Mouse (Mus musculus): ENCODE data around the gene Lyz2. TPM values are rescaled to one million over a fixed set of nuclear protein-coding genes. Genes with fewer than 3 reads are reported as not detected.
"Not testable (repeated sequence)": the region's sequence is repeated elsewhere in the genome, so short reads cannot be mapped to it uniquely, and the experiment has no call there.

Lyz2 gene
- total RNA-seq, 2 experiments from 2014 or later = 11.2 to 12.7 TPM

DNA sequence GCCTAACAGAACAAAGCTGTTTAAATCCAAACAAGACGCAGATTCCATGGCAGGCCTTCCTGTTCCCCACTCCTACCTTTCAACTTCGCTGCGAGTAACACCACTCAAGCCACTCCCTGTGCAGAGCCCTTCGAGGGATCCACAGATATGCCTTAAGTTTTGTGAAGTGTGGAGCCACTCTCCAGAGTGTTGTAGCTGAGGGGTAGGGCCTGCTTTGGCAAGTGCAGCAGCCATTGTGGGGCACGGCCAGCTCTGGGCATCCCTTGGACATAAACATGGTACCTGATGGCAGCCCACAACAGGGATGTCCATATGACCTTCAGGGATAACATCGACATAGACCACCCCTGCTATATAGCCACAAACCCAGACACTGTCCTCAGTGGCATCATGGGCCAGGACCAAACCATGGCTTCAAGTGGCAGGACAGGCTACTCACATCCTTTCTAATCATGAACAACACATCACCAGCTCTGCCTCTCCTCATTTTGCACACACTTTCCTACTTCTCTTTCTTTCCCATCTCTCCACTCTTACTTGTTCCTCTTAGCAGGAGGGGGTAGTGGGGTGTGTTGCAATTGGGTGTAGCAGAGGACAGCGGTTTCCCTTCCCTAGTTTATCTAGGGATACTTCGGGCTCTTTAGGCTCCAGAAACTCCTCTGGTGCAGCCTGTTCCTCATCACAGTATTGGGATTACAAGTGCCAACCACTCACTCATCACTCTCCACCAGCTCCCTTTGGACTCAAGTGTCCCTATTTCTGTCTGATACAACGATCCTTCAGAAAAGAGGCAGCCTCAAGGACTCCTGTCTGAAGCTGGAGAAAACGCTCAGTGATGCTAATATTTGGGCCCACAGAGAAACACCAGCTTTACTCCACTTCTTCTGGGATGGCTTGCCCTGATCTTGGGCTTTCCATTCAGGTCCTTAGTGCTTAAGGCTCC, 2.7 kb upstream of the Lyz2 start:
- no peak for DNase-seq

DNA sequence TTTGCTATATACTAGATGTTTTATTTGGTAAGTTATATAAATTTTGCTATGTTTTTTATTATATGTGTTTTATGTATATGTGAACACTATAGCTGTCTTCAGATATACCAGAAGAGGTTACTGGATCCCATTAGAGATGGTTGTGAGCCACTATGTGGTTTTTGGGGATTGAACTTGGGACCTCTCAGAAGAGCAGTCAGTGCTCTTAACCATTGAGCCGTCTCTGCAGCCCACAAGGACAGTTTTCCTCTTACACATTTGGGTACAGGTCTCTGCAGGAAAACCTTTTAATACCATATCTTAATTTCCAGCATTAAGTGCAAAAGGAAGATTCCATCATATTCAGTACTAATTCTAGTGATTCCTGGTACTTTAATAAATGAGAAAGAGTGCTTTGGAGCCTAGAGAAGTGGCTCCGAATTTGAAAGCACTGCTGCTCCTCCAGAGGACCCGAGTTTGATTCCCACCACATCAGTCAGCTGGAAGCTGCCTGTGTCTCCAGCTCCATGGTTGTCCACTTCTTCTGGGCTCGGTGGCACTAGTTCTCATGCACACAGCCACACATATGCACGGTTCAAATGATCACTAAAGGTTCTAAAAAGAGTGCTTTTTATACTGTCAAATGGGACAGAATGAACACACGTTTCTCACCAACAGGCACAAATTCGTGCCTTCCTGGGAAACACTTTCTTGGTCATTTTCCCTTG, 1.9 kb upstream of the Lyz2 start:
- DNase-seq = no peak

DNA sequence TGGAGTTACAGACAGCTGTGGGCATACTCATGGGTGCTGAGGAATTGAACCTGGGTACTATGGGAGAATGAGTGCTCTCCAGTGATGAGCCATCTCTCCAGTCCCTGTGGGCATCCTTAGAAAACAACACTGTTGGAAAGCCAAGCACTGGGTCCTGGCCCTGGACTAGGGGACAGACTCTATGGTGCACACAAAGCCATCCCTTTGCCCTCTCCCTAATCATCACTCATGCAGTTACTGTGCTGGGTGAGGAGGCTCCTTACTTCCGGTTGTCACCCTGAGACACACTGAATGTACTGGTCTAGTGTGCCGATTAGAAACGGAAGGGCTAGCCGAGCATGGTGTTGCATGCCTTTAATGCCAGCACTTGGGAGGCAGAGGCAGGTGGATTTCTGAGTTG, 1.1 kb upstream of the Lyz2 start:
- not testable (repeated sequence) for DNase-seq

DNA sequence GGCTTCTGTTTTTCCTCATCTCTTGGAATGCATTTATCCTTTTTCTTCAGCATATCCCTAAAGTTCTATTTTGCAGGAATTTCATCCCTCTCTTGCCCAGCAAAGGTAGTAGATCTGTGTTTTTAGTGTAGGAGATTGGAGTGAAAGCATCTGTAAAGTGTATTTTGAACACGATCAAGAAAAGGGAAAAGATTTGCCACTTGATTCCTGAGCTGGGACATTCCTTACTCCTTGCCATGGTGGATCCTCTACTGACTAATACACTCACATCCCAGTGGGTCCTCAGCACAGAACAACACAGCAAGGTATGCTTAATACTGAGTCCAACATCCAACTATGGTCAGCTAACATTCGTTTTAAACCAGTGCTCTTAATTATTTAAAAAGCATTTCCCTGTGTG, 430 bp upstream of the Lyz2 start:
- DNase-seq = no peak

DNA sequence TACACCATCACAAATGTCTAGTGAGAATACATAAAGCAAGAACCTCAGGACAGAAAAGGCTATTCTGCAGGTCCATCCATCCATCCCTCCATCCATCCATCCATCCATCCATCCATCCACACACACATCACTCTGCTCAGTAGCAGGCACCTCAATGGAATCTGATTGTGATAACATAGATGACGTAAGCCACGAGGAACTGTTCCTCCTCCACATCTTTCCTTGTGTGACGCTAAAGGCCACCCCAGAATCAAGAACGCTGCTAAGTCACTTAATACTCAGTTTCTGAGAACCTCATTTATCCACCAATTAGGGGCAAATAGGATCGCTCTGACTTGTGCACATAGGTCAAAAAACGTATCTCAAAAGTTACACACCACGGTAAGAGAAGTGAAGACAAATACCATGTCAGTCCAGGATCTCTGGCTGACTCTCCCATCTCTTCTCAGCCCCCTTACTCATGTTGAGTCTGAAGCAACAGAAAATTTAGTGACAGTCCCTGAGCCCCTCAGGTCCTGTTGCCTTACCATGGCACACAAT, 670 bp downstream of the Lyz2 start:
- DNase-seq = no peak

DNA sequence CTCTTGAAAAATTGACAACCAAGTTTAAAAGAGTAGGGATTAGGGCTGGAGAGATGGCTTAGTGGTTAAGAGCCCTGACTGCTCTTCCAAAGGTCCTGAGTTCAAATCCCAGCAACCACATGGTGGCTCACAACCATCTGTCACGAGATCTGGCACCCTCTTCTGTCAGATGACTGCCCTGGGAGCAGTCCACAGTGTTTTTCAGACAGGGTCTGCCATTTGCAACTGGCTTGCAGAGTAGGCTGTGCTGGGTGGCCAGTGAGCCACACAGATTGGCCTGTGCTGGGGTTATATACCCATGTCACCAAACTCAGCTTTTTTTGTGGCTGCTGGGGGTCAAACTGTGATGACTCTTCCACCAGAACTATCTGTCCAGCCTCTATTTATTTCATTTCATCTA, 2.1 kb downstream of the Lyz2 start:
- DNase-seq = no peak

DNA sequence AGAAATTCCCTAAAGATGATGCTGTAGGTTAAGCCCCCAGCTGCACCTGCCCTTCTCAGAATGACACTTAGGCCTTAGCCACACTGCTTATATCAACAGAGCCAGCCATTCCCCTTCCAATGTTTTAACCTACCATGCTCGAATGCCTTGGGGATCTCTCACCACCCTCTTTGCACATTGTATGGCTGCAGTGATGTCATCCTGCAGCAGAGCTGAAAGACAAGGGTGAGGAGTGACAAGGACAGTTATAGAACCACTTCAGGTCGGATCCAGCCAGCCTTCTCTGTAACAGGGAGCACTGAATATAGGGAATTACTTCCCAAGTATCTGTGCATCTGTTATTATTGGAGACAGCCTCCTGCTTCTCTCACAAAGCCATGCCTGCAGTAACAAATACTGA, 3.6 kb downstream of the Lyz2 start:
- not testable (repeated sequence) for DNase-seq

DNA sequence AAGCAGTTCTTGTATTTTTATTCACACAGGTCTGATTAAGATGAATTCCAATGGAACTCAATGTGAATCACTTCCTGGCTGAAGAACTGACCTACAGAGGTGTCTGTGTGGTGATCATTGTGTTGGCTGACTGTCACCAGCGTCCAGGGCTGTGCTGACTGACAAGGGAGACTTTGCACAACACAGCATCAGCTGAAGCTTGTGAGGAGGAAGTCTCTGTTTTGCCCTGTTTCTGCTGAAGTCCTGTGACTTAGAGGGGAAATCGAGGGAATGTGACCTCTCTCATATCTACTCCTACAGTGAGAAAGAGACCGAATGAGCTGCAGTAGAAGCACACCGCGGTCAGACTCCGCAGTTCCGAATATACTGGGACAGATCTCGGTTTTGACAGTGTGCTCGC, 4.3 kb downstream of the Lyz2 start:
- not testable (repeated sequence) for DNase-seq

DNA sequence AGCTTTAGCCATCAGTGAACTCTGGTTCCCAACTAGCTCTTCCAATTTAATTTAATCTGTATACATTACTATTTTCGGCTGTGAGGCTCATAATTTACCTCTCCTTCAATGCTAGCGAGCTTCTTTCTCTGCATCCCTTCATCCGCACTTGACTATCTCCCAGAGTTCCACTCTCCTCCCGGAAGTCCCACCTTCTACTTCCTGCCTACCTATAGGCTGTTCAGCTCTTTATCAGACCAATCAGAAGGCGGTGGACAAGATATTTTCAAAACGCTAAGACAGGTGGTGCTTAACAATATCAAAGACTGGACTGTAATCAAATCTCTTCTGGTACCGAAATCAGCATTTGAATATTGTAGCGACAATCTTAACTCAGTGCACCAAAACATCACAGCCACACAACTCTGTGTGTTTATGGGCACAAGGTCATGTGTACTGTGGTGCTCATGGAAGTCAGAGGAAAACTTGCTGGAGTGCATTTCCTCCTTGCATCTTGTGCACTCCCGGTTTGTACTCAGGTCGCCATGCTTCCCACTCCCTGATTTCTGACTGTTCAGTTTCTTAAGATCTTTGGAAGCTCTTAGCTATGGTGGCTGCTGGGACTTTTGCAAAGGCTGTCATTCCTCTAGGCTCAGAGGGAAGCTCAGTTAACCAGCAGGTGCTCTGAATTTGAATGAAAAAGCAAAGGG, 6.3 kb downstream of the Lyz2 start:
- no peak for DNase-seq

DNA sequence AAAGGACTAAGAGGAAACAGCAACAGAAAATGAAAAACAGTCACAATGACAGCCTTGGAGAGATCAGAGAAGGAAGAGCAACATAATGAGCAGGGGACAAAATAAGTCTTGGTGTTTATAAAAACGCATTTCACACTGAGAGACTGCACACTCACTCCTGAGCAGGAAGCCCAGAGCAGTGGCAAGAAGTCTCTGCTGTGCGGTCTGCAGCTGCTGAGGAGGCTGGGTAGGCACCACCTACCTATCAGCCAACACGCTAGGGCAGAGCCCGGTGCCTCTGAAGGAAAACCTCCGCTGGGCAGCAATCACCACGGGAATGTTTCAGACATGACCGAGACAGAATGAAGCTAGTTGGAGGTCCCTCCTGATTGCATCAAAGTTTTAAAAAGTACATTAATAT, 7.5 kb downstream of the Lyz2 start:
- DNase-seq = not testable (repeated sequence)

DNA sequence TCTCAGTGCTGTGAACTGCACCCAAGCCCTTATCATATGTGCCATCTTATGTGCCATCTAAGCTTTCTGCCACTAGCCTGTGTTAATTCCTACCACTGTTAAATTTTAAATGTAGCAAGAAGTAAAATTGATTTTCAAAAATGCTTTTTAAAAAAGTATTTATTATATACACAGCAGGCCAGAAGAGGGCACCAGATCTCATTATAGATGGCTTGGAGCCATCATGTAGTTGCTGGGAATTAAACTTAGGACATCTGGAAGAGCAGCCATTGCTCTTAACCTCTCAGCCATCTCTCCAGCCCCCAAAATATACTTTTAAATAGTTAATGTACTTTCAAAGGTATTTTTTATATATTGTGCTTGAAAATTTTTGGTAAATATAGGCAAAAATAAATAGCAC, 10.1 kb downstream of the Lyz2 start:
- no peak for DNase-seq

DNA sequence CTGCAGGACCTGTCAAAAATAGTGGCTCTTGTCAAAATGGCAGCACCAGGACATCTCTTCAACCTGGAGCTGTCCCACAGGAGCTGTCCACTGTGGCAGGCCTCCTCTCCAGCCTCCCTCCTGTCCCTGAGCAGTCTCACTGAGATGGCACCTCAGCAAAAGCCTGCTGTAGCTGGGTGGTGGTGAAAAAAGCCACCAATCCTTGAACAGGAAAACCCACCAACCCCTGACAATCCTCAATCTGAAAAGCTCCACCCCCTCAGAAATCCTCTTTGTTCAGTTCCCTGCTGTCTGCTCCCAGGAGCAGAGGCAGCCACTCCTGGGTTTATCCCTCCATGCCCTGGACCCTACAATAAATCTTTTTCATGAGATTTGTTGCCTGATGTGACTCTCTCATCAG, 22.3 kb downstream of the Lyz2 start:
- DNase-seq = no peak

DNA sequence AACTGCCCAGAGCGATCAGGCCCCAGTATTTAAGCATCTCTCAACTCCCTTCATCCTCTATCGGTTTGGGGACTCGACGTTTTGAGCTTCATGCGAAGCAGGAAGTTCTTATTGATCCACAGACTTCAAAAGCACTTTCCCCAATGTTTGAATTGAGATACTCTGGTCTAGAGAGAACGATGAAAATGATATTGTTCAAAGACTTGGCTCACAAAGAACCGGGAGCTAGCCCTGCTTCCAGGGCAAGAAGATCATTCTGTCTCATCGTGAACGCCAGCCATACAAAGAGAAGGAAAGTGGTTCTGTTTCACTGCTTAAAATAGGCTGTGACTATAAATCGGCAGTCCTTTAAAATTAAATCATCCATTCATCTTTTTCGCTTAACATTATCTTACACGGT, 43.5 kb downstream of the Lyz2 start, which contains the start of gene 9530003J23Rik:
Gene 9530003J23Rik, minus strand, starts transcription at position 101 of the 400 bp plus-strand sequence.
- DNase-seq = no peak

DNA sequence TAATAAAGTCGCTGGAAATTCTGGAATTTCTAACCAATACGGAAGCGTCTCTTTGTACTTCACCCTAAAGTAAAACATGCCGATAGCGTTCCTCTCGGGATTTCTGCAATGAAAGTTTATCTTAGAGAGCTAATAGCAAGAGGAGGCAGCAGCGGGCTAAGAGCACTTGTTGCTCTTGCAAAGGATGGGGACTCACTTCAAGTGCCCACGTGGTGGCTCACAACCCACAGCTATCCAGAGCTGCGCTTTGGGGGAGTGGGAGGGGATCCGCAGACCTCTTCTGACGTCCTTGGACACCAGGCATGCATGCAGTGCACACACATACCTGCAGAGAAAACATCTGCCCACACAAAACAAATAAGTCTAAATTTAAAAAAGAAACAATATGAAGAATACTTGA, 46.3 kb downstream of the Lyz2 start:
- no peak for DNase-seq

DNA sequence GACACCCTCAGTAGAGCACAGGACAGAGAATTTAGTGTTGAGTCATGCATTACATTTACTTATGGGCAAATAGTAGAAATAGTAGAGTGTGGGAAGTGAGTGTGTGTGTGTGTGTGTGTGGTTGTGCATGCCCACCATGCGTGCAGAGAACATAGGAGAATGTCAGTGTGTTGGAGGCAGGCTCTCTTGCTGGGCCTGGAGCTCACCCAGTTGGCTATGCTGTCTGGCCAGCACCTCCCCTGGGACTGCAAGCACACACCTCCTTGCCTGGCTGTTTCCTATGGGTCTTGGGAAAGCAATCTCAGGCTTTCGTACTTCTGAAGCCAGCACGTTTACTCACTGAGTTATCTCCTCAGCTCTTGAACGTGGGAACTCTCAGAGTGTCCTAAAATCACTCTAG, 47.3 kb downstream of the Lyz2 start:
- no peak for DNase-seq

DNA sequence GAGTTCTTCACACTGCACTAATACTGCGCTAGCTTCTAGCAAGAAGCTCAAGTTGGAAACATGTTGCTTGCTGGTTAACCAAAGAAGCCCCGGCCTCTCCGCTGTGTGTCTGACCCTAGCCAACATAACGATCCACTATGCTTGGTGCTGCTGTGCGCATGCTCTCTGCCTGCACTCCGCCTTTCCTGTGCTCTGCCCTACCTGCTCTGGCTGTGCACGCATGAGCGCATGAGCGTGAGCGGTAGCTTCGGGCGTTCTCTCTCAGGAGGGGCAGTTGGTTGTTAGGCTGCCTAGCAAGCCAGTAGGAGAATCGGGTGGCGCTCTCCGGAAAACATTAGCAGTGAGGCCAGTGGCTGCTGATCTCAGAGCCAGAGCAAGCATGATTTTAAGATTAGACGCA, 52.3 kb downstream of the Lyz2 start:
- no peak for DNase-seq

Other genes with a start within 250 kb of the Lyz2 start
- under 1 TPM in 1 of 2 experiments, not detected in 1; 0.25 TPM for gene Lrrc10, start 237.0 kb downstream of the Lyz2 start, total RNA-seq (2021)
- gene Cct2, start 218.5 kb downstream of the Lyz2 start, total RNA-seq (2021) = 100 to 1,000 TPM; 184 to 188 TPM
- gene Frs2, start 133.8 kb downstream of the Lyz2 start, total RNA-seq (2021) = 10 to 100 TPM; 35.5 to 37.6 TPM
- 10 to 100 TPM; 46.1 to 48.0 TPM for gene Yeats4, start 57.8 kb downstream of the Lyz2 start, total RNA-seq (2021)
- gene 9530003J23Rik, start 43.6 kb downstream of the Lyz2 start, total RNA-seq (2021) = not detected
- 1 to 10 TPM in 1 of 2 experiments, under 1 TPM in 1; 1.00 to 1.3 TPM for gene Lyz1, start 10.5 kb upstream of the Lyz2 start, total RNA-seq (2021)
- 100 to 1,000 TPM; 119 TPM for gene Cpsf6, start 97.7 kb upstream of the Lyz2 start, total RNA-seq (2021)